ENCODE assay signal across 23 mouse cellular contexts in genomic region chr3:117073399-117073798, GRCm38 (mm10).
A peak's percentile ranks its signal among the peaks of the same experiment; 100 is the strongest.
DNase-seq lines count a peak whose midpoint lies in the region; ATAC-seq and TF ChIP-seq lines count a peak whose summit lies in the region.
"Had no signal": no experiment of that assay in that cellular context is flagged by ENCODE, and none has a peak within 500 bp of the region (broad histone marks: within the 10 kb centered on the region; RNA-seq: fewer than 3 reads in every experiment).

No protein-coding gene starts in this region.

- TF ChIP-seq EP300 in stomach, postnatal 0 days (optimal IDR thresholded peaks at IDR 0.05): no peak

- H3K27me3 ChIP-seq in stomach, embryonic 14.5 days (ENCODE audit: control insufficient read depth, insufficient read depth, low read length): no peaks in the 10 kb centered on the region
- H3K27me3 ChIP-seq in stomach, postnatal 0 days (ENCODE audit: control insufficient read depth, insufficient read depth, low read length): no peaks in the 10 kb centered on the region
- no peaks in the 10 kb centered on the region; the same call in 1 of the 2 replicates for H3K27me3 ChIP-seq in limb, embryonic 13.5 days
- H3K27me3 ChIP-seq: embryonic facial prominence, embryonic 15.5 days; forebrain, embryonic 13.5 days; hindbrain, embryonic 12.5 days had no signal

- DNase-seq in stomach, postnatal 0 days (ENCODE audit: low spot score): no peak
- peak; percentile 11 for DNase-seq in NIH3T3 (ENCODE audit: low read depth)
- no peak for DNase-seq in layer of hippocampus, postnatal 14 days (ENCODE audit: low spot score in 2 of 2)
- DNase-seq in gastrocnemius, adult 18-20 months (ENCODE audit: low spot score): no peak
- DNase-seq: adrenal gland, adult 8-10 months; adrenal gland, postnatal 36 days; B cell, adult 2 months; cerebellum, adult 2 months; cerebellum, postnatal 14 days; embryo, embryonic 11 days; gastrocnemius, postnatal 36 days; heart, adult 11 months; heart, postnatal 10 days; heart, postnatal 4 days had no signal

- 0 out of 2 replicates have a peak, but pooled peaks cover 2% of the 10 kb centered on the region for H3K4me1 ChIP-seq in stomach, embryonic 14.5 days (ENCODE audit: control insufficient read depth, insufficient read depth, low read length)
- H3K4me1 ChIP-seq in stomach, postnatal 0 days (replicated peaks; ENCODE audit: control insufficient read depth, insufficient read depth): no peaks in the 10 kb centered on the region
- H3K4me1 ChIP-seq in limb, embryonic 13.5 days: peaks cover 7% of the 10 kb centered on the region; the same call in 1 of the 2 replicates
- H3K4me1 ChIP-seq: embryonic facial prominence, embryonic 15.5 days; forebrain, embryonic 13.5 days; heart, embryonic 10.5 days; hindbrain, embryonic 12.5 days had no signal

- H3K9me3 ChIP-seq in stomach, embryonic 14.5 days (ENCODE audit: control insufficient read depth, low read depth, low read length): no peaks in the 10 kb centered on the region
- no peaks in the 10 kb centered on the region for H3K9me3 ChIP-seq in stomach, postnatal 0 days (ENCODE audit: control insufficient read depth, low read length)
- peaks cover 9% of the 10 kb centered on the region; the same call in 1 of the 2 replicates for H3K9me3 ChIP-seq in limb, embryonic 13.5 days
- H3K9me3 ChIP-seq: embryonic facial prominence, embryonic 15.5 days; forebrain, embryonic 13.5 days; heart, embryonic 10.5 days; hindbrain, embryonic 12.5 days had no signal

- H3K4me2 ChIP-seq in stomach, embryonic 14.5 days (replicated peaks; ENCODE audit: low read depth, low read length): no peak overlapping the region
- no peak overlapping the region for H3K4me2 ChIP-seq in stomach, postnatal 0 days (replicated peaks; ENCODE audit: low read depth)
- H3K4me2 ChIP-seq in limb, embryonic 13.5 days (replicated peaks): no peak overlapping the region
- H3K4me2 ChIP-seq: embryonic facial prominence, embryonic 15.5 days; forebrain, embryonic 13.5 days; hindbrain, embryonic 12.5 days had no signal

- ATAC-seq in stomach, embryonic 14.5 days (ENCODE audit: insufficient number of reproducible peaks, insufficient read depth, low FRiP score, low read depth): no peak
- no peak for ATAC-seq in stomach, postnatal 0 days (ENCODE audit: low FRiP score, low TSS enrichment)
- 0 out of 2 replicates have a peak, but pooled peaks have one; percentile 55 for ATAC-seq in limb, embryonic 13.5 days (ENCODE audit: low FRiP score, low read depth)
- ATAC-seq in monocyte, adult 5-6 weeks (replicated peaks; ENCODE audit: insufficient number of reproducible peaks, low FRiP score, low TSS enrichment, poor library complexity, severe bottlenecking): no peak
- ATAC-seq: forebrain, embryonic 13.5 days; hindbrain, embryonic 16.5 days; inflammation-experienced regulatory T-cells, adult 6 months had no signal

- H3K36me3 ChIP-seq in stomach, embryonic 14.5 days (ENCODE audit: control insufficient read depth, insufficient read depth, low read length): no peaks in the 10 kb centered on the region
- H3K36me3 ChIP-seq in stomach, postnatal 0 days (ENCODE audit: control insufficient read depth, insufficient read depth, low read length): no peaks in the 10 kb centered on the region
- H3K36me3 ChIP-seq in limb, embryonic 13.5 days: no peaks in the 10 kb centered on the region
- H3K36me3 ChIP-seq: embryonic facial prominence, embryonic 15.5 days; heart, embryonic 10.5 days; hindbrain, embryonic 12.5 days had no signal

- peak overlapping the region; percentile 29; the same call in 1 of the 2 replicates for H3K27ac ChIP-seq in stomach, embryonic 14.5 days (ENCODE audit: low read length)
- H3K27ac ChIP-seq in stomach, postnatal 0 days (replicated peaks): no peak overlapping the region
- no peak overlapping the region for H3K27ac ChIP-seq in limb, embryonic 13.5 days
- H3K27ac ChIP-seq: embryonic facial prominence, embryonic 15.5 days; forebrain, embryonic 13.5 days; heart, embryonic 10.5 days; hindbrain, embryonic 12.5 days had no signal

- no peak overlapping the region for H3K4me3 ChIP-seq in stomach, embryonic 14.5 days (ENCODE audit: low read depth, low read length)
- no peak overlapping the region for H3K4me3 ChIP-seq in stomach, postnatal 0 days (ENCODE audit: low read depth, low read length)
- H3K4me3 ChIP-seq in limb, embryonic 13.5 days: no peak overlapping the region
- H3K4me3 ChIP-seq: embryonic facial prominence, embryonic 15.5 days; forebrain, embryonic 13.5 days; heart, embryonic 10.5 days; hindbrain, embryonic 12.5 days had no signal

- WGBS in stomach, embryonic 14.5 days: 71% methylated on average over 4 of the region's 4 CpGs
- 58% methylated on average over 4 of the region's 4 CpGs for WGBS in stomach, postnatal 0 days
- WGBS in limb, embryonic 13.5 days: 48% methylated on average over 4 of the region's 4 CpGs

- no peak for TF ChIP-seq CTCF in stomach, postnatal 0 days (IDR thresholded peaks at IDR 0.05; ENCODE audit: low read depth)

- H3K9ac ChIP-seq in stomach, embryonic 14.5 days (replicated peaks; ENCODE audit: low read depth, low read length): no peak overlapping the region
- H3K9ac ChIP-seq in stomach, postnatal 0 days (ENCODE audit: low read length): no peak overlapping the region
- no peak overlapping the region for H3K9ac ChIP-seq in limb, embryonic 13.5 days
- H3K9ac ChIP-seq: embryonic facial prominence, embryonic 15.5 days; forebrain, embryonic 13.5 days; hindbrain, embryonic 12.5 days had no signal
